Mouse (Mus musculus) megakaryocyte, embryonic 14.5 days (primary cell): ENCODE data around the gene Tapbpl.
"Not testable (repeated sequence)": the region's sequence is repeated elsewhere in the genome, so short reads cannot be mapped to it uniquely, and the experiment has no call there.

Experiments
- FLI1 ChIP-seq: IDR thresholded peaks from 2 replicates; pipeline ENCODE4 v1.6.1; 2012; ENCODE audit warnings: low read length, inconsistent platforms, mixed read lengths
- GATA1 ChIP-seq: IDR thresholded peaks from 3 replicates; pipeline ENCODE4 v1.6.1; 2012; ENCODE audit warnings: mixed read lengths, low read length, inconsistent platforms, borderline replicate concordance

- TF ChIP-seq GATA1, FLI1: not testable (repeated sequence)
Observed at GRCm38 (mm10) chr6:125266600-125266999, 34.9 kb upstream of the Tapbpl start.
